Mouse (Mus musculus): Measurements from ENCODE around the gene Pop5.
A peak's percentile ranks its signal among the peaks of the same experiment; 100 is the strongest.

Gene Pop5

GRCm38 (mm10) chr5:115235786-115236263 lies at the start of gene Pop5:
Pop5 (plus strand) TSS chr5:115235836.
- peak; percentile 98 for DNase-seq (ENCODE audit: low spot score)

- peak; percentile 85 for DNase-seq (ENCODE audit: low spot score)
These were observed 49.1 kb upstream of the Pop5 start for GRCm38 (mm10) chr5:115186371-115187073.

DNA sequence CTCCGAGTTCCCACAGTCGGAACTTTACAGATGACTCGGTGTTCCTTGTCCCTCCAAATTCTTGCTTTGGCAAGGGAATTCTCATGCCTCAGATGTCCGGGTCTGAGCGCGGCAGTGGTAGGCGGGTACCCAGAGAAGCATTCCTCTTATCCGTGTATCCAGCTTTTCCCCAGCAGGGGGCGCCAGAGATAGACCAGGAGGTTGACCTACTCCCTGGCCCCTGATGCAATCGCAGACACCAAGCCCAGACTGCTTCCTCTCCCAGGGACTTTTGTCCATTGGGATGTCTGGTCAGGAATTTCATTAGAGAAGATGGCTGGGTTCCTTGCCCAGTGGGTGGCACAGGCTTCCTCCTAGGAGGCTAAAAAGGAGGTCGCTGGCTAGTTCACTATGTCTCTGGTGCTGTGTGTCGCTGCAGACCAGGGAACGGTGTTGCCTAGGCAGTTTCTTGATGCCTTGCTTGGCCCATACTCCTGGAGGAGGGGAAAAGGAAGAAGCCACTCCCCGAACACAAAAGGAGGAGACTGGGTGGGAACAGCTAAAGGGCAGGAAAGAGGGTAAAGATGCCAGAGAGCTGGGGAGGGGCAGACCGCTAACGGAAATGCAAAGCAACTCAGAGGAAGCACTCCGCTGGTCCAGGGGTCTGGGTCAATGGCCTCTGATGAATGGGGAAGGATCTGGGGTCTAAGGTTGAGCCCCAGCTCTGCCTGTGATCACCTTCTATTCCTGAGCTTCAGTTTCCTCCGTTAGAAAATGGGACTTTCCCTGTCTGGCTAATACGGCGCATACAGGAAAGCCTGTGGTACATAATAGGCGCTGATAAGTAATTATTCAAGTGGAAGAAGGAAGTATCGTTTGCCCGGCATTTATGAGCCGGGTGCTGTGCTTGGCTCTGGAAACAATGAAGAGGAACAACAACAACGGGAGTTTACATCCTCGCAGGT lies 48.2 kb upstream of the Pop5 start:
- DNase-seq (ENCODE audit: low spot score): peak; percentile 96

- peak; percentile 73 for DNase-seq (ENCODE audit: low spot score)
These were observed 46.8 kb upstream of the Pop5 start for GRCm38 (mm10) chr5:115188824-115189223.

- no peak for DNase-seq (ENCODE audit: low spot score)
These were observed 45.6 kb upstream of the Pop5 start for GRCm38 (mm10) chr5:115190081-115190480.

- DNase-seq (ENCODE audit: low spot score): no peak
These were observed 43.5 kb upstream of the Pop5 start for GRCm38 (mm10) chr5:115191880-115192827.

DNA sequence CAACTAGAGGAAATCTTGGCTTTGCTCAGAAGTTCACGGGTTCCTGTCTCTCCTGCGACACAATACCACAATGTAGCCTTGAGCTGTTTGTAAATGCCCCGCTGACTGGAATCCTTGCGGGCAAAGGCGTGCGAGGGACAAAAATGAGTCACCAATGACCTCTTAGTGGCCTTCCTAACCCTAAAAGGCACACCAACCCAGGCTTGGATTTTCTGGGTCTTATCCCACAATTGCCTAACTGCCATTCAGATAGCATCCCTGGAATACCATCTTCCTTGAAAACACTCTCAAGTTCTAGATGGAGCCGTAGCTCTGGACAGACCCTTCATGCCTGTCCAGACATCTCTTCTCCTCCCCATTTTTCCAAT lies 42.8 kb upstream of the Pop5 start:
- DNase-seq (ENCODE audit: low spot score): no peak

DNA sequence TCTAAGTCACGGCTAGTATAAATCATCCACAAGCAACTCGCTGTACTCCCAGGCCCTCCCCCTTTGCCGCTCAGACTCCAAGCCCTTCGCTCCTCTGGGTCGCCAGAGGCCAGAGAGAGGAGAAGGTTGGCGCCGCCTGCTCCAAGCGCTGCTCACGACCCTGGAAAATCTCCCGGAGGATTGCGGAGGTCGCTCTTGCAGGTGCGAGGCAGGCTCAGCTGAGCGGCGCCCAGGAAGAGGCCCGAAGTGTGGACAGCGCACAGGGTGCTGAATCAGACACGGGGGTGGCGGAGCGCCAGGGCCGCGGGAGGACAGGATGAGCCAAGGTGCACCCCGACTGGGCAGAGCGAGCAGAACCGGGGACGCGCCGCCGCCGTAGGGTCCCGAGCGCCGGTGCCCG lies 42.4 kb upstream of the Pop5 start:
- DNase-seq (ENCODE audit: low spot score): peak; percentile 46

GRCm38 (mm10) chr5:115193669-115194625 lies 41.7 kb upstream of the Pop5 start, which contains the start of gene Cabp1:
Cabp1 (minus strand) TSS chr5:115194381.
- DNase-seq (ENCODE audit: low spot score): peak; percentile 79

DNA sequence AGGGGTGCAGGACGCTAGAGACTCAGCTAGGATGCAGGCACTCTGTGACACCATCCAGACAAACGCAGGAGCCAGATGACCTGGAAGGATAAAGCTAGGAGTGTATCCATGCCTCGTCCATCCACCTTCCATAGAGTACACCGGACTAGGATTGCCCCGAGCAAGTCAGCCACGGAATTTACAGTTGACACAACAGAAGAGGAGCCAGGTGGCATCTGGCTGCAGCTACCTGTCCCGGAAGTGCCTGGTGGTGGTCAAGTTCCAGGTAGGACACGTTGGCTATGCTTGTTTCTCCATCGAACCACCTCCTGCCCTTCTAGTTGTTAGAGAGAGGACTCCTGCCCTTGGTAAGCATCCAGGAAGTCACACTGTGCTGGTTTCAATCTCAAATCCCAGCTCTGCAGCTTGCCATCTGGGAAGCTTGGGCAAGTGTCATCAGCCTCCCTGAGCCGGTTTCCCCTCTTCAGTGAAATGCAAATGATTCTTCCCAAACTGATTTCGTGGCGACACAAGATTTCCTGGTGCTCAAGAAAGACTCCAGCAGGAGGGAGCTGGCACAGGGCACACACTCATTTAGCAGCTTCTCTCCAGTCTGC lies 40.9 kb upstream of the Pop5 start:
- no peak for DNase-seq (ENCODE audit: low spot score)

DNA sequence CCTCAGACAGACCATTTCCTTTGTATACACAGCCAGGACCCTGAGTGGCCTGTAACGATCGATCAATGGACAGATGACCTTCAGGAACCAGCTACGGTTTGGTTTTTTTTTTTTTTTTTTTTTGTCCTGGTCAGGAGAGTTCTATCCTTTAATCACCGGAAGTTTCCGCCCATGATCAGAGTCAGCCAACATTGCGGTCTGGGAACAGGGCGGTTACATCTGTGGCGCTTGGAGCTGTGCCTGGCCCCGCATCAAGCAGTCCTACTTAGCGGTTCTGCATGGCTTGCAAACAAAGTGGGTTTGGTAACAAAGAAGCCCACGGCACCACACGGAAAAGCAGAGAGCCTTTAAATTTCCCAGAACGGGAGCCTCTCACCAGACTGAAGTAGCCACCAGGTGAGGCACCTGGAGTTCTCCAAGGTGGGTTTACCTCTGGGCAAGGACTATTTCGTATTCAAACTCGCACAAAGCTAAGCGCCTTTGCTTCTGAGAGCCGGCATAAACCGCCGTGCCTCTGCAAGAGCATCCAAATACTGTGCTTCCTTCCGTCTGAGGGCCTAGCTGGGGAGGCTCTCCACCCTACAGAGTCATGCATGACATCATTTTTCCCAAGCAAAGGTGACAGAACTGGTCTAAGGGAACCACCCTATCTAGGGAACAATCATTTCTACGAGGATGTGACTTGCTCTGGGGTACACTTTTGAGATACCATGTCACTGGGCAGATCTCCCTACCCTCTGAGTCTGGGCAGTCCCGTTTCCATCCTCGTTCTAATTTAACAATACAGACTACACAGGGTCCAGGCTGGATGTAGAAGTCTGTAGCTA lies 31.7 kb upstream of the Pop5 start:
- peak; percentile 41 for DNase-seq (ENCODE audit: low spot score)

DNA sequence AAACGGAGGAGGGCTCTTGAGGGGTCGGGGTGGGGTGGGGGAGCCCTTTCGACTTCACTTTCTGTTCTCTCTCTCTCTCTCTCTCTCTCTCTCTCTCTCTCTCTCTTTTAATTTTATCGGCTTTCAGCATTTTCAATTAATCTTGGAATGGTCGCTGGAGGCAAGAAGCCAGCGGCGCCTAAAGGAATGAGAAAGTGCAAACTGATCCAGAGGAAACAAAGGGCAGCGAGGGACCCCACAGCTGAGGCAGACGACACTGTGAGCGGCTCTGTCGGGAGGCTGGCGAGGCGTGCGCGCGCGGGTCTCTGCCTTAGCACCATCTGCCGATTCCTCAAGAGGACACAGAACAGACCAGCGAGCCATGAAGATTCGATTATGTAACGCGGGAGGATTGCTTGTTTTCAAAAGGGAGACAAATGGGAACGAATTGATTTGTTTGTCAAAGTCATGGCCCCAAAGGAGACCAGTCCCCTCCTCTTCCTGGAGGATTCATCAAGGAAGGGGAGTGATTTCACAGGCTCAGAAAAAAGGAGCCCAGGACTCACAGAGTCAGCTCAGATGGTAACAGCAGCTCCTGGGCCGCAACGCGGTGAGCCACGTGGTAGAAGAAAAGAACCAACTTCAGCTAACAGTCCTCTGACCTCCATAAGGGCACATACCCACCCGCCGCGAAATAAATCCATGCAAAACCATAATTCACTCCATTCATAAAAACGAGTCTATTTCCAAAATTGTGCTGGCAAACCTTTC lies 30.9 kb upstream of the Pop5 start:
- peak; percentile 86 for DNase-seq (ENCODE audit: low spot score)

DNA sequence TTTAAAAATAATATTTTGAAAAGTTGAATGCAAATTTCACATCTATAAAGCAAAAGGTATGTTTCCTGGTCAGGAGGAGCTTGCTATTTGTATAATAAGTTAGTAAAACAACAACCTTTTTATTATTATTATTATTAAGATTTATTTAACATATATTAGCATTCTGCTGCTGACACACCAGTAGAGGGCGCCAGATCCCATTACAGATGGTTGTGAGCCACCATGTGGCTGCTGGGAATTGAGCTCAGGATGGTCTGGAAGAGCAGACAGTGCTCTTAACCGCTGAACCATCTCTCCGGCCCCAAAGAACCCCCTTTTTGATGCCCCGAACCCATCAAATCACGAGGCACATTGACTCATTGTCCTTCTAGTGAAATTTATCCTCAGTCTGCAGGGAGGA lies 28.4 kb upstream of the Pop5 start:
- no peak for DNase-seq (ENCODE audit: low spot score)

- DNase-seq (ENCODE audit: low spot score): no peak
These were observed 27.7 kb upstream of the Pop5 start for GRCm38 (mm10) chr5:115207892-115208291.

GRCm38 (mm10) chr5:115208601-115209000 lies 27.0 kb upstream of the Pop5 start:
- DNase-seq (ENCODE audit: low spot score): no peak

DNA sequence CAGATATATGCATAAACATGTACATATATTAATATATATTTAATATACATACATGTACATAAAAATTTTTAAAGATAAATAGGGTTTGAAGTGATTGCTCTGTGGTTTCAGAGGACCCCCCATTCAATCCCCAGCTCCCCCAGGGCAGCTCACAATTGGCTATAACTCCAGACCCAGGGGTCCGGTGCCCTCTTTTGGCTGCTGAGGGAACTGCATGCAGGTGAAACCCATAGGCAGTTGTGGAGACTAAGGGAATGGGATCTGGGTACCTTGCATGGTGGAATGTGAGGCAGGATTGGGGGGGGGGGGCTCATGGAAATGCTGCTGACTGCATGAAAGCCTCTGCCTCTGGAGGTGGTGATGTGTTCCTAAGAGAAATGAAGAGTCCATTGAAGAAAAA lies 25.3 kb upstream of the Pop5 start:
- DNase-seq (ENCODE audit: low spot score): peak; percentile 59

DNA sequence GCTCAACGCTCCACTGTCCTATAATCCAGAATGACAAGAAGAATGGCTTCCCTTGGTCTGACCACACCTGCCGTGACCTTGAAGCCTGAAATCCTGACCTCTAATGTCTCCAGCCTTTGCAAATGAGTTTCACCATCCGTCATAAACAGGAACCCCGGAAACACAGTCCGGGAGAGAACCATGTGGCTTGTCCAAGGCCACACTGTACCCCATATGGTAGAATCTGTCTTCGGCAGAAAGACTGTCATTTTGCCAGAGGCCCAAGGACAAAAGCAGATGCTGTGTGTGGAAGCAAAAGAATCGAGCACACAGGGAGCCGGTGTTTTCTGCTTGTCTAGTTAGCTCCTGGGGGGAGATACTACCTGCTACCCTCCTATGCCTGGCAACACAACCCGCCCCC lies 23.2 kb upstream of the Pop5 start:
- DNase-seq (ENCODE audit: low spot score): no peak

DNA sequence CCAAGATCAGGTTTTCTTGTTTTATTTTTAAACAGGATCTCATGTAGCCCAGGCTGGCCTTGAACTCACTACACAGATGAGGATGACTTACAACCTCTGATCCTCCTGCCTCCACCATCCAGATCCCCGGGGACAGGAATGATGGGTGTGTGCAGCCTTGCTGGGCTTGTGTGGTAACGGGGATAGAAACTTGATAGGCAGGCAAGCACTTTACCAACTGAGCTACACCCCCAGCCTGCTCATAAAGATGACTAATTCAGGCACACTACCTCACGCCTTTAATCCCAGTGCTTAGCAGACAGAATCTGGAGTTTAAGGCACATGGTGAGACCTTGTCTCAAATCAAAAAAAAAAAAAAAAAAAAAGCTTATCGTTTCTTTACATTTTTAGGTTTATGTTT lies 22.8 kb upstream of the Pop5 start:
- no peak for DNase-seq (ENCODE audit: low spot score)

GRCm38 (mm10) chr5:115214864-115215263 lies 20.8 kb upstream of the Pop5 start:
- peak; percentile 62 for DNase-seq (ENCODE audit: low spot score)

All from retina, embryonic 14.5 days (tissue).